Mouse (Mus musculus) CH12.LX (cell line): ENCODE results near the gene Sgsm1. TPM values are rescaled to one million over a fixed set of nuclear protein-coding genes. Genes with fewer than 3 reads are reported as not detected.

Source experiments
- DNase-seq: peaks from one replicate; pipeline ENCODE4 v3.0.0-alpha.2; 2013; ENCODE audit errors: extremely low read depth
- H3K27ac ChIP-seq: 2 replicates; pipeline ENCODE4 v1.5.1; 2012; ENCODE audit warnings: low read depth, mild to moderate bottlenecking, control low read depth, moderate library complexity; ENCODE audit not compliant: insufficient read depth
- H3K27me3 ChIP-seq: replicated peaks from 2 replicates; pipeline ENCODE3; 2012; ENCODE audit warnings: inconsistent platforms
- H3K36me3 ChIP-seq, 2 experiments: replicated peaks in 1 of 2; 2 replicates each; pipeline versions ENCODE3 to v1.6.1; 2012; ENCODE audit warnings: inconsistent platforms in 1 of 2, low read length in 1 of 2, mild to moderate bottlenecking in 1 of 2, mixed read lengths in 1 of 2, moderate library complexity in 1 of 2; ENCODE audit not compliant: control insufficient read depth in 1 of 2, insufficient read depth in 1 of 2
- H3K4me1 ChIP-seq, 2 experiments: 2 replicates each; pipeline ENCODE4 v1.6.1; 2012; ENCODE audit warnings: inconsistent platforms in 1 of 2, moderate library complexity in 1 of 2; ENCODE audit not compliant: insufficient read depth in 2 of 2, control insufficient read depth in 1 of 2
- H3K4me2 ChIP-seq: 2 replicates; pipeline ENCODE4 v1.6.1; 2012; ENCODE audit warnings: low read depth, mild to moderate bottlenecking, control low read depth; ENCODE audit not compliant: poor library complexity, insufficient read depth, severe bottlenecking
- H3K4me3 ChIP-seq, 3 experiments: fragments of 150-350 bp in 1 of 3; sonication (generic) in 1 of 3; replicated peaks in 1 of 3; 2 replicates each; pipeline versions ENCODE3 to v1.5.1; 2011 to 2012; ENCODE audit warnings: low read depth in 2 of 3, low read length in 2 of 3, mild to moderate bottlenecking in 2 of 3, moderate library complexity in 2 of 3, control low read depth in 1 of 3, improper control_type of control experiment in 1 of 3, inconsistent platforms in 1 of 3, mixed read lengths in 1 of 3; ENCODE audit not compliant: poor library complexity in 1 of 3
- H3K79me2 ChIP-seq: replicated peaks from 2 replicates; pipeline ENCODE4 v1.6.1; 2012; ENCODE audit warnings: mild to moderate bottlenecking, moderate library complexity; ENCODE audit not compliant: control insufficient read depth, poor library complexity, insufficient read depth, severe bottlenecking; ENCODE audit errors: extremely low read depth
- H3K9ac ChIP-seq: 2 replicates; pipeline ENCODE4 v1.6.1; 2012; ENCODE audit warnings: low read depth, mild to moderate bottlenecking, control low read depth, moderate library complexity; ENCODE audit not compliant: insufficient read depth
- H3K9me3 ChIP-seq: replicated peaks from 2 replicates; pipeline ENCODE3; 2012; ENCODE audit warnings: low read length, inconsistent platforms, mixed read lengths
- BHLHE40 ChIP-seq: IDR thresholded peaks from 2 replicates; pipeline ENCODE4 v1.6.1; 2011; ENCODE audit warnings: mild to moderate bottlenecking, low read depth, low read length, improper control_type of control experiment
- CHD1 ChIP-seq: IDR thresholded peaks from 2 replicates; pipeline ENCODE4 v1.6.1; 2012; ENCODE audit warnings: low read depth, low read length, improper control_type of control experiment, inconsistent platforms
- CTCF ChIP-seq, 2 experiments: IDR thresholded peaks in 1 of 2; conservative IDR thresholded peaks in 1 of 2; 2 replicates each; pipeline ENCODE4 v1.5.1; 2011 to 2012; ENCODE audit warnings: low read depth in 2 of 2, low read length in 2 of 2, improper control_type of control experiment in 1 of 2, inconsistent platforms in 1 of 2, mild to moderate bottlenecking in 1 of 2, moderate library complexity in 1 of 2
- ELF1 ChIP-seq: IDR thresholded peaks from 2 replicates; pipeline ENCODE4 v1.6.1; 2014; ENCODE audit warnings: low read depth, mild to moderate bottlenecking, inconsistent platforms, low read length, improper control_type of control experiment
- EP300 ChIP-seq: IDR thresholded peaks from 2 replicates; pipeline ENCODE4 v1.6.1; 2011; ENCODE audit warnings: low read length, improper control_type of control experiment
- GABPA ChIP-seq: IDR thresholded peaks from 2 replicates; pipeline ENCODE4 v1.6.1; 2012; ENCODE audit warnings: low read depth, low read length, improper control_type of control experiment, inconsistent platforms; ENCODE audit not compliant: insufficient replicate concordance
- MXI1 ChIP-seq: IDR thresholded peaks from 2 replicates; pipeline ENCODE4 v1.6.1; 2011; ENCODE audit warnings: mild to moderate bottlenecking, low read depth, low read length, improper control_type of control experiment
- MYC ChIP-seq: IDR thresholded peaks from 2 replicates; pipeline ENCODE4 v1.6.1; 2011; ENCODE audit warnings: low read depth, mild to moderate bottlenecking, improper control_type of control experiment, low read length
- TCF12 ChIP-seq: IDR thresholded peaks from 2 replicates; pipeline ENCODE4 v1.6.1; 2014; ENCODE audit warnings: low read depth, mild to moderate bottlenecking, inconsistent platforms, low read length, improper control_type of control experiment
- UBTF ChIP-seq: IDR thresholded peaks from 2 replicates; pipeline ENCODE4 v1.6.1; 2012; ENCODE audit warnings: low read depth, mild to moderate bottlenecking, inconsistent platforms, low read length, improper control_type of control experiment, moderate library complexity
- USF1 ChIP-seq: IDR thresholded peaks from 2 replicates; pipeline ENCODE4 v1.6.1; 2014; ENCODE audit warnings: low read depth, mild to moderate bottlenecking, inconsistent platforms, low read length, improper control_type of control experiment
- ZC3H11A ChIP-seq: IDR thresholded peaks from 2 replicates; pipeline ENCODE4 v1.6.1; 2012; ENCODE audit warnings: low read depth, mild to moderate bottlenecking, inconsistent platforms, low read length, improper control_type of control experiment
- ZKSCAN1 ChIP-seq: IDR thresholded peaks from 2 replicates; pipeline ENCODE4 v1.6.1; 2012; ENCODE audit warnings: low read depth, inconsistent platforms, low read length, improper control_type of control experiment, borderline replicate concordance
- ZMIZ1 ChIP-seq: IDR thresholded peaks from 2 replicates; pipeline ENCODE4 v1.6.1; 2012; ENCODE audit warnings: low read depth, mild to moderate bottlenecking, inconsistent platforms, low read length, improper control_type of control experiment
- dilution Hi-C: fragments of 300-500 bp; cut with MboI; formaldehyde crosslinking; loops from 2 replicates; pipeline ENCODE4 v1.14.3; 2020; ENCODE audit warnings: low sequenced_read_pairs; ENCODE audit not compliant: extremely low pct_unique_long_range_greater_than_20kb, extremely low pct_ligation_motif_present
- in situ Hi-C: fragments of 300-500 bp; cut with MboI; formaldehyde crosslinking; loops from 3 replicates; pipeline ENCODE4 v1.14.3; 2019; ENCODE audit warnings: low sequenced_read_pairs, low pct_ligation_motif_present, low pct_unique_long_range_greater_than_20kb, mixed read lengths
- polyA plus RNA-seq: library from polyadenylated mRNA; unstranded; fragments of >175 nt; gene quantifications from 2 replicates; pipeline ENCODE4 v1.2.1, GENCODE M21; 2012; ENCODE audit warnings: low read depth; ENCODE audit not compliant: insufficient read length
- total RNA-seq, 2 experiments: library from RNA; depleted of rRNA; stranded (reverse); fragments of 300-350 nt in 1 of 2; fragments of >200 nt in 1 of 2; gene quantifications; 2 replicates each; pipeline ENCODE4 v1.2.3; 2012 to 2014

The Sgsm1 gene
- total and polyA plus RNA-seq, 3 experiments: 0.08 TPM; not detected in 2

DNA sequence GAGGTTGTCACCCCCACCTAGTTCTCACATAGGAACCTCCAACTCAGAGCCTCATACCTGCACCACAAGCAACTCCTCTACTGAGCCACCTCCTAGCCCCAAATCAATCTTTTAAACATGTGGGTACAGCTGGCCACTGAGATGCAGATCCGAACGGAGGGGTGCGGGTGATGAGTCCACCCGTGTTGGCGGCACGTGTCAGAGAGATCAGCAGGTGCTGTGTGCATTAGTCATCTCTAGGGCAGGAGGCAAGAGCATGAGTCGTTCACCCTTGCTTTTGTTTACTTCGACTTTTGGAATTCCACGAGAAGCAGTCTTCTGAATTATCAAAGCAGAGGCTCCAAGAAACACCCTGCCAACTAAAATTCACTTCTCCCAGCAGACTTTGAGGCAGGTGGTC is 106.4 kb downstream of the Sgsm1 start:
- Histone ChIP-seq H3K4me2 (no peak overlapping the region), H3K79me2 (no peaks in the 10 kb centered on the region), H3K27me3 (peaks cover 85% of the 10 kb centered on the region), H3K4me3 (no peak overlapping the region), H3K4me1 (no peaks in the 10 kb centered on the region), H3K27ac (no peak overlapping the region), H3K36me3 (no peaks in the 10 kb centered on the region), H3K9ac (no peak overlapping the region), H3K9me3 (peaks cover 5% of the 10 kb centered on the region)
- in situ Hi-C loops: no loop called here
- no peak for DNase-seq
- no peak for TF ChIP-seq EP300
- TF ChIP-seq TCF12: no peak
- TF ChIP-seq BHLHE40: no peak
- TF ChIP-seq CTCF (conservative IDR thresholded peaks at IDR 0.05 in 1 of 2, IDR thresholded peaks at IDR 0.05 in 1 of 2; ENCODE audit: low read depth in 2 of 2, low read length in 2 of 2): no peak
- TF ChIP-seq USF1: no peak
- TF ChIP-seq ZKSCAN1: no peak
- dilution Hi-C loops: no loop called here

GRCm38 (mm10) chr5:113199772-113200134 is 110.8 kb downstream of the Sgsm1 start:
- Histone ChIP-seq H3K9ac (no peak overlapping the region), H3K79me2 (no peaks in the 10 kb centered on the region)
- dilution Hi-C loops: loop anchor here (25.0 kb wide), 1 partner anchor 112 kb away; the partner anchor contains the start of gene Crybb3
- TF ChIP-seq UBTF: no peak
- TF ChIP-seq CHD1: no peak
- TF ChIP-seq MYC: no peak
- no peak for TF ChIP-seq MXI1
- no peak for TF ChIP-seq ZMIZ1
- TF ChIP-seq GABPA: no peak
- no peak for TF ChIP-seq USF1
- TF ChIP-seq ZKSCAN1: no peak
- TF ChIP-seq ELF1: no peak
- no peak for TF ChIP-seq TCF12
- no peak for TF ChIP-seq ZC3H11A
- TF ChIP-seq, all 38 proteins: peak for 0
- peaks cover 88% of the 10 kb centered on the region for H3K27me3 ChIP-seq
- H3K4me2 ChIP-seq: no peak overlapping the region
- H3K4me3 ChIP-seq: no peak overlapping the region
- DNase-seq: no peak
- H3K4me1 ChIP-seq: no peaks in the 10 kb centered on the region
- H3K27ac ChIP-seq: no peak overlapping the region
- H3K9me3 ChIP-seq: peaks cover 5% of the 10 kb centered on the region
- no peaks in the 10 kb centered on the region for H3K36me3 ChIP-seq
- in situ Hi-C loops: no loop called here
